Mouse (Mus musculus) c-Kit-positive CD71-positive TER-119-positive erythroid progenitor cells, embryonic 14.5 days (primary cell): ENCODE results near the gene Exoc1.

Experiments
- DNase-seq: peaks from one replicate; pipeline ENCODE4 v3.0.0-alpha.2; 2013; ENCODE audit warnings: low spot score

Gene Exoc1

GRCm38 (mm10) chr5:76529040-76529703 lies at the start of gene Exoc1:
TSS of gene Exoc1 (plus strand) at chr5:76529311.
- peak; percentile 93 for DNase-seq

GRCm38 (mm10) chr5:76483811-76484210 lies 45.3 kb upstream of the Exoc1 start, which contains the start of gene Gm7271:
TSS of gene Gm7271 (plus strand) at chr5:76484040.
- no peak for DNase-seq

DNA sequence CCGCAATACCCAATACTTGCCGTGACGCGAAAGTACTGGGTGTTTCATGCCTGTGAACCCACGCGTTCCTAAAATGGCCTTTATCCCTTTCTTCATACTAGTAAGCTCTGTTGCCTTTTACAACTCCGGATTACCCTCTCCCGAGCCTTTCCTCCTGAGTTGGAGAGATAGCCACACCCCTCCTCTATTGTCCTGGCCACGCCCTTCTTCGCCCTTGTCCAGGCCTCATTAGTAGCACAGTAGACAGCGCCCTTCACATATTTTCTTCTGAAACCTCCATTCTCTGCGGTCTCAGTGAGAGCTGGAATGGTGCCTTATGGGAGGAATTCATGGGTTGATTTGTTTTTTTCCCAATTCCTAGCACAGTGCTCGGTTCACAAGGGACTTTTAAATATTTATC lies 34.0 kb upstream of the Exoc1 start:
- DNase-seq, result no peak

DNA sequence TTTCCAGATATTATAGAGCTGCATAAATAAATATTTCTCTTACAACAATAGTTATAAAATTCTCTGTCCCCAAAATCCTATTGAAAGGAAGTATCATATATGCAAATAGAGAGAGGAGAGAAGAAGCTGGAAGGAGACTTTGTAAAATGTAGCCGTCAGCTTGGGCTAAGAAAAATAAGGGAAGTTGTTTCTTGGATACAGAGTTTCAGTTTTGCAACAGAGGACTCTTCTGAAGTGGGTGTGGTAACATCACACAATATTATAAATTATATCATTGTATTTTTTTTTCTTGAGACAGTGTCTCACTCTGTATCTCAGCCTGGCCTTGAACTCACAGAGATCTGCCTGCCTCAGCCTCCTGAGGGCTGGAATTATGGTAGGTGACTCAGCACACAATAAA lies 6.7 kb upstream of the Exoc1 start:
- no peak for DNase-seq

GRCm38 (mm10) chr5:76524623-76525022 lies 4.5 kb upstream of the Exoc1 start:
- no peak for DNase-seq

- DNase-seq, result no peak
Observed at GRCm38 (mm10) chr5:76525066-76525465, 4.0 kb upstream of the Exoc1 start.

DNA sequence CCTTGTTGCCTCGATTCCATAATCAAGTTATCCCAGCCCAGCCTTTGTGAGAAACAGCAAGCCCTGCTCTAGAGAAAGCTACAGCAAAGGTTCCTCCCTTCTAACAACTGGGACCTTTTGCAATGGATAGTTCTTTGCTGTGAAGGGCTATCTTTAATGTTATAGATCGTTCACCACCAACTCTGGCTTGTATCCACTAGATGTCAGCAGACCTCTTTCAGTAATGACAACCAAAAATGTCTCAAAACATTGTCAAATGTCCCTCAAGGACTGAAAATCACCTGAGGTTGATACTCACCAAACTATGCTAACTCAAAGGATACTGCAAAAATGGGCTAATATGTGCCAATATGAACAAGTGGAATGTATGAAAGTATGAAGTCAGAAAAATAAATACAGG lies 3.3 kb upstream of the Exoc1 start:
- no peak for DNase-seq

DNA sequence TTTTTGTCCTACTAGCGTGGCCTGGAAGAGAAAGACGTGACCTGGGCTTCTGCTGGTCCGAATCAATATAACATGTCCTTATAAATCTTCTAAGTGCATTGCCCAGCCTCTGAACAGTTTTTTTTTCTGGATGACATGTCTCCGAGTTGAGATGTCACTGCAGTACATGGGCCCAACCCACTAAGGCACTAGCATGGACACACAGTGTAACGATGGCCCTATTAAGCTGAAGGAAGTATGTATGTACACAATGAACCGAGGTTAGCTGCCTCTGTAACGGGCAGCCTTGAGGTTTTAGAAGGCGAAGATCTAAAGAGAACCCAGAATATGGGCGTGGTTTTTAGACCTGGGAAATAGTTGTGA lies 574 bp downstream of the Exoc1 start:
- peak; percentile 6 for DNase-seq

- DNase-seq, result no peak
Observed at GRCm38 (mm10) chr5:76533186-76533585, 4.1 kb downstream of the Exoc1 start.

DNA sequence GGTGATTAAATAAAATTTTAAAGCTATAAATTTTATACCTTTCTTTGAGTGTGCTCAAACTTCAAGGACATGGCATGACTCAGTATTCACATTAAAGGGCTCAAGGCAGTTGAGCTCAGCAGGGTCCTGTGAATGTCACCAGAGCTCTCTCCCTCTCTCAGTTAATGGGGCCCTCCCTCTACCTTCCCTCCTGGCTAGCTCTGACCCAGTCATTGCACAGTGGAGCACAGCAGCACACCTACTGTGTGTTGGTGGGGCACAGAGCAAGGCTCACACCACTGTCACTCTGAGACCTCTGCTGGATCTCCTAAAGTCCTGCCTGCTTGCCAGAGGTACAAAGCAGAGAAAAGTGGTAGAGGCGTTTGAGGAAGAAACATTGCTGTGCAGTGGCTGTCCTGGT lies 7.1 kb downstream of the Exoc1 start:
- no peak for DNase-seq

DNA sequence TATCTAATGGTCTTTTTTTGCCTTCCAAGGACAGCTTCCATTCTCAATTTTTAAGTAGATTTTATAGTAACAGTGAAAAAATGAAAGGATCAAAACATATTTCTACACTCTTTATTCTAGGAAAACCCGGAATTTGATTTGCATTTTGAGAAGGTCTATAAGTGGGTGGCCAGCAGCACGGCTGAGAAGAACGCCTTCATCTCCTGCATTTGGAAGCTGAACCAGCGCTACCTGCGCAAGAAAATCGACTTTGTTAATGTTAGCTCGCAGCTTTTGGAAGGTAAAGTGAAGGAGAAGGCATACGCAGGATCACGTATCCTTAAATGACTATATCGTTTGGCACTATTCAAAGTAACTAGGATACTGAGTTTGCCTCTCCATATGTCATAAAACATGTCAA lies 8.5 kb downstream of the Exoc1 start:
- DNase-seq, result no peak

DNA sequence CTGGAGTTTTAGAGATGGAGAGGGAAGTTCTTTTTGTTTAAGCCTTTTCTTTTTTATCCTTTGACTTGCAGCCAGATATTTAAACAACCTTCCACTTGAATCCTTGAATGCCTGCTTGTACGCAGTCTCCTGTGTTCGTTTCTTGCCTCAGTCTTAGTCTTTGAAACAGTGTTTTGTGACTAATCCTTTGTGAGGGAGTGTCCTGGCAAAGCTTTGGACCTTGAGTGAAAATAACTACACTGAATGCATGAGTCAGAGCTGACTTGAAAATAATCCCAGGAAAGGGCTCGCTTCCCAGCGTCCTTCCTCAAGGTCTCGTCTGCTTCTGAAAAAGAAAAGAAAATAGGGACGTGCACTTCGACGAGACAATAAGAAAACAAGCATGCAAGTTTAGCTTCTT lies 11.1 kb downstream of the Exoc1 start:
- no peak for DNase-seq

- no peak for DNase-seq
Observed at GRCm38 (mm10) chr5:76540842-76541241, 11.7 kb downstream of the Exoc1 start.

DNA sequence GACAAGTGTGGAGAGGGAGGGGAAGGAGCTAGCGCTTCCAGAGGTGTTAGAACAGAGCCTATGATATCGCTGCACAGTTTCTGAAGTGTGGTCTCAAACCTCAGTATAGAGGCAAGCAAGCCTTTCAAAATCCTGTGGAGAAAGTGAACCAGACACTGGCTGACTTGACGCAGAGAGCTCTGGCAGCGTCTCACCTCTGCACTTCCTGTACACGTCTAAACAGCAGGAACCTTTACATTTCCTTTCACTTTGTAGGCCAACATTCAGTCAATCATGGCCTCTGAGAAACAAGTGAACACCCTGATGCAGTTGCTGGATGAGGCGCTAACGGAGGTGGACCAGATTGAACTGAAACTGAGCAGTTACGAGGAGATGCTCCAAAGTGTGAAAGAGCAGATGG lies 14.1 kb downstream of the Exoc1 start:
- DNase-seq, result no peak

GRCm38 (mm10) chr5:76550426-76550825 lies 21.3 kb downstream of the Exoc1 start:
- no peak for DNase-seq

GRCm38 (mm10) chr5:76565321-76565720 lies 36.2 kb downstream of the Exoc1 start:
- peak; percentile 74 for DNase-seq

GRCm38 (mm10) chr5:76574251-76574650 lies 45.1 kb downstream of the Exoc1 start:
- DNase-seq, result no peak

GRCm38 (mm10) chr5:76577026-76577425 lies 47.9 kb downstream of the Exoc1 start:
- no peak for DNase-seq

DNA sequence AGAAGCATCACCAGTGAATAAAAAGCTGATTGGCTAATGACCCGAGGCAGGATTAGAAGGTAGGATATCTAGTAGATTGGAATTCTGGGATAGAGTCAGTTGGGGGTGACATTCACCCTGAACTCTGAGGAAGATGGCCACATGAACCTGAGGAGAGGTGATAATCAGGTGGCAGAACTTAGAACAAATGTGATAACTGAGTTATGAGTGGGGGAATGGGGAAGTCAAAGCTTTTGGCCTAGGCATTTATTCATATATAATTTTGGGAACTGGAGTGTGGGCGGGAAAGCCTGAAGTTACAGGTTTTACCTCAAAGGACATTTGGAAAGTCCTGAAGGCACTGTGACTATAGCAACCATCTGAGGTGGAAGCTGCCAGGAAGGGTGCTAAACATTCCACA lies 56.3 kb downstream of the Exoc1 start:
- no peak for DNase-seq

GRCm38 (mm10) chr5:76588551-76589283 lies 59.6 kb downstream of the Exoc1 start, which contains the start of gene Cep135:
TSS of gene Cep135 (plus strand) at chr5:76588698.
- DNase-seq, result peak; percentile 87

DNA sequence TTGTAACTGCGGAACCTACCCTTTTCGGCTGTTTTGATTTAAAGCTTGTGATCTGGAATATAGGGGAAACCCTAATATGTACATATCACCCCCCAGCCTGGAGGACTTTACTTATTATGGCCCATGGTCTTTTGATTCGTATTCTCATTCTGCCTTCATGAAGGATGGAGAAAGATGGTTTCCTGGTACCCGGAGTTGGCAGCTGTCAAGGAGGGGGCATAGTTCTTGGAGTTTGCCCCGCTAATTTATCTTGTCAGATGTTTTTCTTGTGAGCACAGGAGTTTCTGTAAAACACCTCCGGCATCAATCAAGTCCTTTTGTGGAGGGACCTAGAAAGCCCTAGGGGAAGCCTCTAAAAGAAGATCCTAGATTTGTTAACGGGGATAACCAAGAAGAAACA lies 60.2 kb downstream of the Exoc1 start:
- no peak for DNase-seq

DNA sequence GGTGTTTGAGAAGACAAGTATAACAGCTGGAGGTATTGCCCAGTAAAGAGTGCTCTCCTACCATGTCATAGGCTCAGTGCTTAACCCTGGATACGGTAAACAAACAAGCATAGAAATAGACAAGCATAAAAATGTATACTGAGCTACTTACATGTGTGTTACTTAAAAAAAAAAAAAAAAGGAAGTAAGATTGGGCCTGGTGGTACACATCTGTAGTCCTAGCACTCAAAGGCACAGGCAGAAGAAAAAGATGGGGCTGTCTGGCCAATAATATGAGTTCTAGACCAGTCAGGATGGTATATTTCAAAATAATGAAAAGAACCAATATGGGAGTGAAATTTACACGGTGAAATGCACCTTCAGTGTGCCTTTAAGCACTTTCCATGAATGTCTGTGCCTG lies 60.9 kb downstream of the Exoc1 start:
- DNase-seq, result no peak

DNA sequence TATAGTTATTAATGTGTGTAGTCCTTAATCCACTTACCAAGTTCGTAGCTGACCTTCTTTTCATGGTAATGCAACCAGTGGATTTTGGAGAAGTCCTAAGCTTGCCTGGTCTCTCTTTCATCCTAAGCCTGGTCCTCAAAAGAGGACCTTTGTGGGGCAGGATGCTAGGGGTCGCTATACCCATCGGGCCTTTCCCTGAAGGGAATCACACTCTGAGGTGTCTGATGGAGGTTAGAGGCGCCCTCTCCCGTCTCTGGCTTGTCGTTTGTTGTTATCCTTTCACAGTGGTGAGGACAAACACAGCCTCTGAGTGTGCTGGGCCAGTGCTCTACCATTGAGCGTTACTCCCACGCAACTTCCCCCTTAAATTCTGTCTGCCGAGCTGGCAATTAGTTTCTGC lies 62.8 kb downstream of the Exoc1 start:
- no peak for DNase-seq
